Mouse (Mus musculus) bone marrow, adult 2 months (tissue): ENCODE measurements at regions not wholly inside any gene's neighbourhood (a gene's known extent, or its start where the extent isn't known, plus 50 kb on each side); places are given as distances from the start of the nearest gene placed in this dataset.

Source experiments
- H3K27ac ChIP-seq: fragments of 200-500 bp; 2 replicates; pipeline ENCODE4 v1.5.1; 2012; ENCODE audit warnings: low read depth, mild to moderate bottlenecking, control low read depth, inconsistent platforms, low read length; ENCODE audit not compliant: control insufficient read depth, poor library complexity, insufficient read depth
- H3K4me1 ChIP-seq: fragments of 200-500 bp; 2 replicates; pipeline ENCODE4 v1.6.1; 2011; ENCODE audit warnings: low read length; ENCODE audit not compliant: control insufficient read depth, insufficient read depth
- H3K4me3 ChIP-seq: fragments of 200-500 bp; replicated peaks from 2 replicates; pipeline ENCODE3; 2011; ENCODE audit warnings: mild to moderate bottlenecking, low read depth, low read length, control low read depth; ENCODE audit not compliant: control insufficient read depth
- CTCF ChIP-seq: fragments of 200-500 bp; IDR thresholded peaks from 2 replicates; pipeline ENCODE4 v1.5.1; 2011; ENCODE audit warnings: low read length, control low read depth; ENCODE audit not compliant: control insufficient read depth, insufficient read depth
- POLR2A ChIP-seq: fragments of 200-500 bp; IDR thresholded peaks from 2 replicates; pipeline ENCODE4 v1.6.1; 2011; ENCODE audit warnings: low read depth, mild to moderate bottlenecking, control low read depth, low read length, borderline replicate concordance; ENCODE audit not compliant: control insufficient read depth
- WGBS: fragments of 180-500 bp; shearing (Covaris S2); methylation state at CpG from one replicate; pipeline ENCODE4 v1.1.7; 2018; 5-methylcytosine and 5-hydroxymethylcytosine counted together

DNA sequence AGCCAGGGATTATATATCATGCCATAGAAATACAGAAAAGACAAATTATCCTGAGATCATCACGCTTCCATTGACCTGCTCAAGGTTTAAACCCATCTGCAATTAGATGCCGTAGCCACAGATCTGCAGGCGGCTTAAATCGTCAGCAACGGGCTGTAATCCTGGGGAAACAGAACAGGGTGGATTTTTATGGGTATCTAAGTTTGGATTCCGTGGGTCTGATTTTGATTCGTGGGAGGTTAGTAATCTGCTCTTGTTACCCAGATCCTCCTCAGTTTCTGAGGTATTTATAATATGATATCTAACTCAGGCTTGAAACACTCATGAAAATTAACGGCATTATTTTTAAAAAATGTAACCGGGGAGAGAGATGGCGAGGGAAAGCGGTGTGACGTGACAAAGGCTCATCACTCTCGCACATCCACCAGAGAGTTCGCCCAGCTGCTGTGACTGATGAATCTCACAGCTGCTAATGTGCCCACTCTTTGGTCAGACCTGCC lies 309.3 kb upstream of the Noct start:
- 87% methylated on average over 14 of the region's 14 CpGs for WGBS
- Histone ChIP-seq H3K4me3 (no peak overlapping the region), H3K27ac (no peak overlapping the region), H3K4me1 (no peaks in the 10 kb centered on the region)
- TF ChIP-seq POLR2A (no peak), CTCF (no peak)

GRCm38 (mm10) chr3:50916305-50916854 lies 307.9 kb upstream of the Noct start:
- WGBS = 75% methylated on average over 5 of the region's 5 CpGs
- TF ChIP-seq CTCF (no peak), POLR2A (no peak)
- H3K27ac ChIP-seq = no peak overlapping the region
- H3K4me3 ChIP-seq = no peak overlapping the region
- H3K4me1 ChIP-seq = no peaks in the 10 kb centered on the region

DNA sequence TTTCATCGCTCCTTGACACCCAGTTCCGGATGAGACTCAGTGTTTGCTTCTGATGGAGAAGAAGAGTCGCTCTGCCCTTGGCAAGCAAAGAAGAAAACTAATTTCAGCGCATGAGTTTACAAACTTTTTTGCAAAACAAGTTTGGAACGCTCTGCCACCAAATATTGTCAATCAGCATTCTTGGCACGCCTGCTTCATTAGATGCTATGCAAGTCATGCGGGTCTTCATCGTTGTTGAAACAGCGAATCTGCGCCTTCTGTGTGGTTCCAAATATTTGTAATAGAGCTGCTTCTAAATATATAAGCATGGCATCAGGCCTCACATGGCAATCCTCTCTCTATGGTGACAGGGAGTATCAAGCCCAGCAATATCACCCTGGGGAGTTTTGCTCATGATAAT lies 301.9 kb upstream of the Noct start:
- 89% methylated on average over 10 of the region's 10 CpGs for WGBS
- Histone ChIP-seq H3K27ac (no peak overlapping the region), H3K4me3 (no peak overlapping the region), H3K4me1 (no peaks in the 10 kb centered on the region)
- TF ChIP-seq CTCF = no peak
- TF ChIP-seq POLR2A = no peak

DNA sequence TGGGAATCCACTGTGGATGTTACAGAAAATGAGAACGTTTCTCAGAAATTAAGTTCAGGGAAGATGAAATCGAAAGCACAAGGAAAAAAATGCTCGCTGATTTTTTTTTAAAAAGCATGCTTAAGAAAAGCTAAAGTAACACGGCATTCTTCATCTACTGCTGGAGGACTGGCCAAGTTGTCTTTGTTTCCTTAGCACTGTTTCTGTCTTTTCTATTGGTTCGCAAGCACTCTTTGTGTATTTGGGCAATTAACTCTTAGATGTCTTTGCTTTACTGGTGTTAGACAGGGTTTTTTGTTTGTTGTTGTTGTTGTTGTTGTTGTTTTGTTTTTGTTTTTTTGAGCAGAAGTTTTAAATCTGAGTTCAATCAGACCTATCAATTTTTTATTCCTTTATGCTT lies 301.4 kb upstream of the Noct start:
- H3K27ac ChIP-seq = no peak overlapping the region
- no peaks in the 10 kb centered on the region for H3K4me1 ChIP-seq
- no peak for TF ChIP-seq CTCF
- WGBS = 75% methylated on average over 5 of the region's 5 CpGs
- no peak overlapping the region for H3K4me3 ChIP-seq

DNA sequence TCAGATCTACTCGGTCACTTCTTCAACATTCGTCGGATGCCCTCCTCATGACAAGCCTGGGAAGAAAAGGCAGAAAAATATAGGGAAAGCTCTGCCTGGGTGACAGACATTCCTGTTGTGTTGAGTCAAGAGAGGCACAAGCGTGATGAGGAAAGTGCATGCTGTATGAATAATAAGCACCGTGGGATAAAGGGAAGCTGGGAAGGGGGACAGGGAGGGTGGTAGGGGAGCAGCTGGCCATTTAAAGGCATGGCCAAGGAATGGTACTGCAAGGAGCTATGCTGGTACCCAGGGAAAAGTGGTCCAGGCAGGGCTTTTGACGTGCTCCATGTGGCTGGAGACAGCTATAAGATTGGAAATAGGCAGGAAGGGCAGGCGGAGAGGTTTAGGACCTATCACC lies 300.9 kb upstream of the Noct start:
- 82% methylated on average over 7 of the region's 7 CpGs for WGBS
- TF ChIP-seq POLR2A = no peak
- no peak for TF ChIP-seq CTCF
- Histone ChIP-seq H3K4me1 (no peaks in the 10 kb centered on the region), H3K4me3 (no peak overlapping the region), H3K27ac (no peak overlapping the region)

GRCm38 (mm10) chr3:50927318-50927717 lies 296.9 kb upstream of the Noct start:
- H3K4me3 ChIP-seq = no peak overlapping the region
- no peak overlapping the region for H3K27ac ChIP-seq
- TF ChIP-seq CTCF (no peak), POLR2A (no peak)
- H3K4me1 ChIP-seq = no peaks in the 10 kb centered on the region
- WGBS = 84% methylated on average over 4 of the region's 4 CpGs

GRCm38 (mm10) chr3:50929013-50929412 lies 295.2 kb upstream of the Noct start:
- 62% methylated on average over 1 of the region's 1 CpGs for WGBS
- Histone ChIP-seq H3K4me3 (no peak overlapping the region), H3K4me1 (no peaks in the 10 kb centered on the region), H3K27ac (no peak overlapping the region)
- TF ChIP-seq CTCF = no peak
- no peak for TF ChIP-seq POLR2A

DNA sequence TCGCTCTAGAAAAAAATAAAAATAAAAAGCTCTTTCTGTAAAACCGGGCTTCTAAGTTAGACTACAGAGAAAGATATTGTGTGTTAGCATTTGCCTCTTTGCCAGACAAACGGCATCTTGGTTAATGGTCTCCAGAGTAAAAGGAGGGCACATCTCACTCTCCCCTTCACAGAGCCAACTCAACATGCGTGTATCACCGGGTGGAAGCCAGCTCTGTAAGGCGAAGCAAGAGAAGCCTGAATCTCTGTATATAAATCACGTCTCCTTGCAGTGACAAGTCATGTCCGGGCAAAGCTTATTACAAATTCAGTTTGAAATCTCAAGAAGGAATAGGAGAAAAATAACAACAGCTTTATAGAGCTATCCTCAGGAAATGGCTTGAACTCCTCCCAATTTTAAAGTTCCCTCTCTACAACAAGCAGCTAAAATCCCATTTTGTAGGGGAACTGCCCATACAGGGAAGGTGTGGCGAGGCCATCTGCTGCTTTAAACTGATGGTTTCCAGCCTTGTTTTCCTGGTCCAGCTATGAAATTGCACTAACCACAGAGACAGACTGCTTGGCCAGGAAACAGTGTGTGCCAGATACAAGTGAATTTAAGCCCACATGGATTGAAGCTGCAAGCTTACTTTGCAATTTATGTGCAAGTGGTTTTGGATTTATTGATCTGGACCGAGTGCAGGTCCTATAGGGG lies 291.7 kb upstream of the Noct start:
- TF ChIP-seq POLR2A (no peak), CTCF (no peak)
- WGBS = 73% methylated on average over 10 of the region's 10 CpGs
- Histone ChIP-seq H3K4me3 (no peak overlapping the region), H3K4me1 (no peaks in the 10 kb centered on the region), H3K27ac (no peak overlapping the region)

GRCm38 (mm10) chr3:50933090-50933443 lies 291.2 kb upstream of the Noct start:
- Histone ChIP-seq H3K4me1 (no peaks in the 10 kb centered on the region), H3K27ac (no peak overlapping the region), H3K4me3 (no peak overlapping the region)
- TF ChIP-seq POLR2A = no peak
- no peak for TF ChIP-seq CTCF
- WGBS = 70% methylated on average over 3 of the region's 3 CpGs
